ENCODE assay signal across 8 mouse cellular contexts in the genomic region with DNA sequence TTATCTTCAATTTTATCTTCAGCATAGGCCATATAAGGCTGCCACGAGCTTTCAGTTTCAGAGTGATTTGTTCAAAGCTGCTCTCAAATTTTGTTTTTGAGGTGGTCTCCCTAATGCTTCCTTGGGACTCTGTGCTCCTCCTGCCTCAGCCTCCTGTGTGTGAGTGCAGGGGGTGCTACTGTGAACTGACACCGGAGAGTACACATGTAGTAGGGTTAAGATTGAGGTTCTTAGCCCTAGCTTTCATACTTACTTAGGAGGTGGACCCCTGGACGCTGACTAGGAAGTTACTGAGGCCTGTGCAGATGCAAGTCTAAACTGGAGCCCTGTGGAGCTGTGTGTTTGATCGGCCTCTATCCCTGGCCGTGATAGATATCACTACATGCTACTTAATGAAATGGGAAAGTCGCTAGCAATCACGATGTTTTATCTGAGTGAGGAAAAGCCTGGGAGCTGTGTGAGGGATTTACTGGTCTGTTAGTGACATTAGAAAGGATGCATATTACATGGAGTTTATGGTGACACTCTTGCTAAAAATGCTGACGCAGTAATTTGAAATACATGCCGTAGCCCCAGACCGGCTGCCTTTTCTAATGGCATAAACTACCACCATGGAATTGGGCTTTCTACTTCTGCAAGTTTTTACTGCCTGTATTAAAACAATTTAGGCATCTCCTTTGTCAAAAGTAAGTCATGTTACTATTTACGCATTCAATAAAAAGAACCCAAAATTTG. TPM values are rescaled to one million over a fixed set of nuclear protein-coding genes. Genes with fewer than 3 reads are reported as not detected.
A peak's percentile ranks its signal among the peaks of the same experiment; 100 is the strongest.
DNase-seq lines count a peak whose midpoint lies in the region; ATAC-seq and TF ChIP-seq lines count a peak whose summit lies in the region.

No protein-coding gene starts in this region.

- peak overlapping the region; percentile 95 for H3K9ac ChIP-seq in lung, embryonic 14.5 days
- peak overlapping the region; percentile 98 for H3K9ac ChIP-seq in intestine, embryonic 14.5 days (ENCODE audit: low read length)
- H3K9ac ChIP-seq in neural tube, embryonic 12.5 days, result peak overlapping the region; percentile 96

- peak overlapping the region; percentile 89 for H3K27ac ChIP-seq in lung, embryonic 14.5 days (ENCODE audit: low read depth)
- H3K27ac ChIP-seq in embryonic facial prominence, embryonic 10.5 days (replicated peaks), result peak overlapping the region; percentile 100
- H3K27ac ChIP-seq in intestine, embryonic 14.5 days (ENCODE audit: low read depth), result no peak overlapping the region
- no peak overlapping the region for H3K27ac ChIP-seq in neural tube, embryonic 12.5 days

- peaks cover 18% of the 10 kb centered on the region for H3K36me3 ChIP-seq in lung, embryonic 14.5 days (ENCODE audit: insufficient read depth)
- peaks cover 48% of the 10 kb centered on the region for H3K36me3 ChIP-seq in embryonic facial prominence, embryonic 10.5 days (replicated peaks)
- peaks cover 13% of the 10 kb centered on the region for H3K36me3 ChIP-seq in intestine, embryonic 14.5 days (ENCODE audit: control insufficient read depth, insufficient read depth, low read length)
- peaks cover 11% of the 10 kb centered on the region for H3K36me3 ChIP-seq in neural tube, embryonic 12.5 days

- no peak for ATAC-seq in lung, embryonic 14.5 days (ENCODE audit: insufficient read depth)
- ATAC-seq in intestine, embryonic 14.5 days (replicated peaks; ENCODE audit: low FRiP score, low TSS enrichment, low read depth), result no peak
- no peak for ATAC-seq in neural tube, embryonic 12.5 days (ENCODE audit: low FRiP score, low read depth)

- intact Hi-C loops in left cerebral cortex, postnatal 10 days (cut with DNase I), result no loop called here

- H3K9me3 ChIP-seq in lung, embryonic 14.5 days (ENCODE audit: low read depth, low read length), result no peaks in the 10 kb centered on the region
- H3K9me3 ChIP-seq in embryonic facial prominence, embryonic 10.5 days, result no peaks in the 10 kb centered on the region
- H3K9me3 ChIP-seq in intestine, embryonic 14.5 days (ENCODE audit: control insufficient read depth, low read length), result no peaks in the 10 kb centered on the region
- H3K9me3 ChIP-seq in neural tube, embryonic 12.5 days, result no peaks in the 10 kb centered on the region

- WGBS in lung, embryonic 14.5 days, result 76% methylated on average over 11 of the region's 11 CpGs
- 87% methylated on average over 11 of the region's 11 CpGs for WGBS in embryonic facial prominence, embryonic 10.5 days
- 73% methylated on average over 11 of the region's 11 CpGs for WGBS in intestine, embryonic 14.5 days
- 84% methylated on average over 11 of the region's 11 CpGs for WGBS in neural tube, embryonic 12.5 days

- TF ChIP-seq CTCF in lung, embryonic 14.5 days (IDR thresholded peaks at IDR 0.05; ENCODE audit: low read depth), result no peak

- peak overlapping the region; percentile 88 for H3K4me2 ChIP-seq in lung, embryonic 14.5 days
- H3K4me2 ChIP-seq in intestine, embryonic 14.5 days (ENCODE audit: low read length), result peak overlapping the region; percentile 63
- H3K4me2 ChIP-seq in neural tube, embryonic 12.5 days (replicated peaks), result peak overlapping the region; percentile 71

- H3K4me3 ChIP-seq in lung, embryonic 14.5 days (ENCODE audit: low read depth, low read length), result peak overlapping the region; percentile 97
- peak overlapping the region; percentile 99 for H3K4me3 ChIP-seq in embryonic facial prominence, embryonic 10.5 days
- peak overlapping the region; percentile 98 for H3K4me3 ChIP-seq in intestine, embryonic 14.5 days (ENCODE audit: low read depth, low read length)
- peak overlapping the region; percentile 99 for H3K4me3 ChIP-seq in neural tube, embryonic 12.5 days

- H3K4me1 ChIP-seq in lung, embryonic 14.5 days (ENCODE audit: insufficient read depth), result peaks cover 11% of the 10 kb centered on the region; the same call in 1 of the 2 replicates
- peaks cover 35% of the 10 kb centered on the region for H3K4me1 ChIP-seq in embryonic facial prominence, embryonic 10.5 days
- peaks cover 25% of the 10 kb centered on the region for H3K4me1 ChIP-seq in intestine, embryonic 14.5 days (replicated peaks; ENCODE audit: control insufficient read depth, insufficient read depth, low read length)
- peaks cover 27% of the 10 kb centered on the region for H3K4me1 ChIP-seq in neural tube, embryonic 12.5 days

- DNase-seq in lung, embryonic 14.5 days, result no peak
- no peak for DNase-seq in lung, postnatal 14 days
- no peak for DNase-seq in embryonic facial prominence, embryonic 10.5 days (ENCODE audit: low spot score)
- no peak for DNase-seq in intestine, embryonic 14.5 days (ENCODE audit: low spot score)
- DNase-seq in thymus, postnatal 4 days, result no peak
- DNase-seq in layer of hippocampus, postnatal 36 days, result no peak
- no peak for DNase-seq in left cerebral cortex, postnatal 10 days (ENCODE audit: extremely low spot score in 1 of 2, low spot score in 2 of 2)

- H3K27me3 ChIP-seq in lung, embryonic 14.5 days (ENCODE audit: insufficient read depth, low read length), result no peaks in the 10 kb centered on the region
- no peaks in the 10 kb centered on the region for H3K27me3 ChIP-seq in embryonic facial prominence, embryonic 10.5 days (replicated peaks; ENCODE audit: low read depth, poor library complexity, severe bottlenecking)
- no peaks in the 10 kb centered on the region for H3K27me3 ChIP-seq in intestine, embryonic 14.5 days (replicated peaks; ENCODE audit: control insufficient read depth, insufficient read depth, low read length)
- no peaks in the 10 kb centered on the region for H3K27me3 ChIP-seq in neural tube, embryonic 12.5 days (replicated peaks)

RNA-seq across cellular contexts. Expression of gene Hp1bp3, which starts 2.0 kb away (rescaled TPM):
- polyA plus RNA-seq in lung, embryonic 14.5 days (2014; fragmentation: Nextera tagmentation; extraction: Ambion mirVana), result 172 and 179 TPM in 2 replicates
- 160 and 177 TPM in 2 replicates for polyA plus RNA-seq in embryonic facial prominence, embryonic 10.5 days (2016; fragmentation: Nextera tagmentation; extraction: Ambion mirVana)
- 154 and 158 TPM in 2 replicates for polyA plus RNA-seq in intestine, embryonic 14.5 days (2014; fragmentation: Nextera tagmentation; extraction: Ambion mirVana)
- 184 and 193 TPM in 2 replicates for polyA plus RNA-seq in neural tube, embryonic 12.5 days (2016; fragmentation: Nextera tagmentation; extraction: Ambion mirVana)
- total RNA-seq in layer of hippocampus, postnatal 36 days (2021), result 100 to 1,000 TPM; 178 to 183 TPM
- total RNA-seq in left cerebral cortex, postnatal 10 days (2021), result 100 to 1,000 TPM; 153 to 154 TPM

RNA-seq across cellular contexts. Expression of gene Sh2d5, which starts 32.1 kb away (rescaled TPM):
- 0.36 and 0.41 TPM in 2 replicates for polyA plus RNA-seq in lung, embryonic 14.5 days (2014; fragmentation: Nextera tagmentation; extraction: Ambion mirVana)
- 1.6 and 2.4 TPM in 2 replicates for polyA plus RNA-seq in embryonic facial prominence, embryonic 10.5 days (2016; fragmentation: Nextera tagmentation; extraction: Ambion mirVana)
- polyA plus RNA-seq in intestine, embryonic 14.5 days (2014; fragmentation: Nextera tagmentation; extraction: Ambion mirVana), result 1.0 and 1.2 TPM in 2 replicates
- 4.1 and 4.6 TPM in 2 replicates for polyA plus RNA-seq in neural tube, embryonic 12.5 days (2016; fragmentation: Nextera tagmentation; extraction: Ambion mirVana)
- 10 to 100 TPM; 45.3 to 51.4 TPM for total RNA-seq in layer of hippocampus, postnatal 36 days (2021)
- 10 to 100 TPM; 21.1 to 22.0 TPM for total RNA-seq in left cerebral cortex, postnatal 10 days (2021)

RNA-seq across cellular contexts. Expression of gene Kif17, which starts 32.1 kb away (rescaled TPM):
- polyA plus RNA-seq in lung, embryonic 14.5 days (2014; fragmentation: Nextera tagmentation; extraction: Ambion mirVana), result 2.2 and 2.5 TPM in 2 replicates
- 0.59 and 0.62 TPM in 2 replicates for polyA plus RNA-seq in embryonic facial prominence, embryonic 10.5 days (2016; fragmentation: Nextera tagmentation; extraction: Ambion mirVana)
- polyA plus RNA-seq in intestine, embryonic 14.5 days (2014; fragmentation: Nextera tagmentation; extraction: Ambion mirVana), result 0.69 and 1.0 TPM in 2 replicates
- 1.1 and 1.7 TPM in 2 replicates for polyA plus RNA-seq in neural tube, embryonic 12.5 days (2016; fragmentation: Nextera tagmentation; extraction: Ambion mirVana)
- 10 to 100 TPM; 17.8 to 18.3 TPM for total RNA-seq in layer of hippocampus, postnatal 36 days (2021)
- total RNA-seq in left cerebral cortex, postnatal 10 days (2021), result 10 to 100 TPM; 15.1 to 15.4 TPM

Comparison
In these comparisons a context has a peak if more than half of its experiments do, and no peak if none do; other contexts are left out.
1. H3K27ac ChIP-seq: peak in lung, embryonic 14.5 days (single experiment) and embryonic facial prominence, embryonic 10.5 days (single experiment); none in intestine, embryonic 14.5 days (single experiment) and neural tube, embryonic 12.5 days (single experiment).
2. Peak in every context shown above with its lines, with median percentiles within 50 percentile points of each other: H3K4me2 ChIP-seq, H3K4me3 ChIP-seq and H3K9ac ChIP-seq.